Mouse (Mus musculus): ENCODE data around the gene Daam1. TPM values are rescaled to one million over a fixed set of nuclear protein-coding genes. Genes with fewer than 3 reads are reported as not detected.

Gene Daam1
- polyA plus RNA-seq, 1 experiment from 2014 or later, result 7.4 TPM

- H3K27me3 ChIP-seq (replicated peaks; ENCODE audit: low read depth, poor library complexity, severe bottlenecking), result no peaks in the 10 kb centered on the region
- no peak for DNase-seq (ENCODE audit: low spot score)
- no peaks in the 10 kb centered on the region for H3K36me3 ChIP-seq (replicated peaks)
- H3K4me3 ChIP-seq, result no peak overlapping the region
- no peaks in the 10 kb centered on the region for H3K9me3 ChIP-seq
- peaks cover 11% of the 10 kb centered on the region for H3K4me1 ChIP-seq
- H3K27ac ChIP-seq (replicated peaks), result no peak overlapping the region
- 88% methylated on average over 14 of the region's 14 CpGs for WGBS
These were observed 18.3 kb upstream of the Daam1 start for GRCm38 (mm10) chr12:71812567-71812966.

GRCm38 (mm10) chr12:71813251-71813650 lies 17.6 kb upstream of the Daam1 start:
- Histone ChIP-seq H3K36me3 (replicated peaks) (no peaks in the 10 kb centered on the region), H3K27me3 (replicated peaks; ENCODE audit: low read depth, poor library complexity, severe bottlenecking) (no peaks in the 10 kb centered on the region), H3K9me3 (no peaks in the 10 kb centered on the region), H3K4me1 (peaks cover 8% of the 10 kb centered on the region), H3K4me3 (no peak overlapping the region), H3K27ac (replicated peaks) (no peak overlapping the region)
- 90% methylated on average over 9 of the region's 9 CpGs for whole genome bisulfite sequencing
- no peak for DNase-seq (ENCODE audit: low spot score)

- no peak overlapping the region for H3K4me3 ChIP-seq
- peaks cover 3% of the 10 kb centered on the region; the same call in 1 of the 2 replicates for H3K4me1 ChIP-seq
- 64% methylated on average over 7 of the region's 7 CpGs for WGBS
- H3K27ac ChIP-seq (replicated peaks), result 0 out of 2 replicates have a peak overlapping the region, but pooled peaks have one; percentile 1
- DNase-seq (ENCODE audit: low spot score), result no peak
- no peaks in the 10 kb centered on the region for H3K36me3 ChIP-seq (replicated peaks)
- no peaks in the 10 kb centered on the region for H3K27me3 ChIP-seq (replicated peaks; ENCODE audit: low read depth, poor library complexity, severe bottlenecking)
- H3K9me3 ChIP-seq, result no peaks in the 10 kb centered on the region
These were observed 17.1 kb upstream of the Daam1 start for GRCm38 (mm10) chr12:71813761-71814160.

DNA sequence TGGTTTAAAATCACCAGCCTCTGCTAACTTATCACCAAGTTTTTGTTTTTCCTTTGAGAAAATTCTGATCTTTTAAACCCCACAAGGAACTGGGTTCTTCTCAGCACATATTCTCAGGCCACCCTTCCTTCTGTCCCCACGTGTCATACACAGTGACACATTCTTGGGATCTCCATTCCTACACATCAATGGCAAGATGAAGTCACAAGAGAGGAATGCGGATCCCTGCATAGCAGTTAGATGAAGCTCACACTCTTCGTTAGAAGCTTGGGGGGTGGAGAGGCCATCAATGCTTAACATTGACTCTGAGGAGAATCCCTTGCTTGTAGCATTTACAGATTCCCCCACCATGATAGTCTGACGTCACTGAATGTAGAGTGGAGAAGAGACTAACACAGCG lies 10.8 kb upstream of the Daam1 start:
- WGBS, result 82% methylated on average over 5 of the region's 5 CpGs
- Histone ChIP-seq H3K27me3 (replicated peaks; ENCODE audit: low read depth, poor library complexity, severe bottlenecking) (0 out of 2 replicates have a peak, but pooled peaks cover 3% of the 10 kb centered on the region), H3K27ac (replicated peaks) (no peak overlapping the region), H3K4me1 (peaks cover 5% of the 10 kb centered on the region; the same call in 1 of the 2 replicates), H3K9me3 (no peaks in the 10 kb centered on the region), H3K36me3 (replicated peaks) (no peaks in the 10 kb centered on the region), H3K4me3 (no peak overlapping the region)
- no peak for DNase-seq (ENCODE audit: low spot score)

- DNase-seq (ENCODE audit: low spot score), result no peak
- Histone ChIP-seq H3K9me3 (no peaks in the 10 kb centered on the region), H3K27me3 (replicated peaks; ENCODE audit: low read depth, poor library complexity, severe bottlenecking) (0 out of 2 replicates have a peak, but pooled peaks cover 9% of the 10 kb centered on the region), H3K27ac (replicated peaks) (no peak overlapping the region), H3K4me3 (no peak overlapping the region), H3K4me1 (peaks cover 5% of the 10 kb centered on the region; the same call in 1 of the 2 replicates), H3K36me3 (replicated peaks) (no peaks in the 10 kb centered on the region)
- 87% methylated on average over 5 of the region's 5 CpGs for WGBS
These were observed 9.6 kb upstream of the Daam1 start for GRCm38 (mm10) chr12:71821272-71821671.

DNA sequence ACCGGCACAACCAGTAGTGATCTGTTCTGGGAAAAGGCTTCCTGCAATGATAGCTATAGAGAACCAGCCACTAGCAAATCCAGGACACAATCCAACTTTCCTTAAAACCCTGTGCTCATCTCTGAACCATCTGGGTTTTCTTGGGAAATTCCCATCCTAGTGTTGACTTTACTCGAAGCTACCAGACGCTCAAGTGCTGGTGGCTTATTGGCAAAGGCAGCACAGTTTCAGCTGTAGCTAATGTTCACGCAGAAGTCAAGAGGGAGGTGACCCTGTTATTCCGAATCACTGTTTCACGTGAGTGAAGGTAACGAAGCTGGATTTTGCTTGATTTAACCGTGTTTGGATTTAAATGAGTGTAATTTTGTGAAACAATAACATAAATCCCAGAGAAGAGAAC lies 9.1 kb upstream of the Daam1 start:
- Histone ChIP-seq H3K27me3 (replicated peaks; ENCODE audit: low read depth, poor library complexity, severe bottlenecking) (0 out of 2 replicates have a peak, but pooled peaks cover 9% of the 10 kb centered on the region), H3K27ac (replicated peaks) (no peak overlapping the region), H3K36me3 (replicated peaks) (no peaks in the 10 kb centered on the region), H3K9me3 (no peaks in the 10 kb centered on the region), H3K4me3 (no peak overlapping the region), H3K4me1 (peaks cover 5% of the 10 kb centered on the region; the same call in 1 of the 2 replicates)
- 85% methylated on average over 8 of the region's 8 CpGs for WGBS
- no peak for DNase-seq (ENCODE audit: low spot score)

DNA sequence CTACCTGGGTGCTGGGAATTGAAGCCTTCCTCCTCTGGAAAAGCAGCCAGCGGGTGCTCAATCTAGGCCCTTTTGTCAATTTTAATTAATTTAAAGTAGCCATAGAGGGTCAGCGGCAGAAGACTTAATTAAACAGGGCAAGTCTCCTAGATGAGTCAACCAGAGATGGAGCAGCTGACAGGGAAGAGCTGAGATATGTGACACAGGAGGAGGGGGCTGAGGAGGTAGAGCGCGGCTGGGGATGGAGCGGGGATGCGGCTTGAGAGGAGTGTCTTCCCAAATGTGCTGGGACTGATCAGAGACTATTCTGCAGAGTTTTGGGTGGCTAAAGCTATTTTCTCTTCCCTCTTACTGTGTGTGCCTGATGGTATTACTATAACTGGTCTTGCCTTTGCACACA lies 6.0 kb upstream of the Daam1 start:
- no peaks in the 10 kb centered on the region for H3K9me3 ChIP-seq
- H3K27me3 ChIP-seq (replicated peaks; ENCODE audit: low read depth, poor library complexity, severe bottlenecking), result 0 out of 2 replicates have a peak, but pooled peaks cover 16% of the 10 kb centered on the region
- H3K27ac ChIP-seq (replicated peaks), result no peak overlapping the region
- 68% methylated on average over 6 of the region's 6 CpGs for WGBS
- no peaks in the 10 kb centered on the region for H3K36me3 ChIP-seq (replicated peaks)
- H3K4me3 ChIP-seq, result no peak overlapping the region
- no peak for DNase-seq (ENCODE audit: low spot score)
- peaks cover 8% of the 10 kb centered on the region for H3K4me1 ChIP-seq

GRCm38 (mm10) chr12:71830139-71830538 lies 739 bp upstream of the Daam1 start:
- 16% methylated on average over 10 of the region's 10 CpGs for WGBS
- no peak for DNase-seq (ENCODE audit: low spot score)
- peaks cover 38% of the 10 kb centered on the region for H3K4me1 ChIP-seq
- H3K4me3 ChIP-seq, result peak overlapping the region; percentile 80
- peak overlapping the region; percentile 91 for H3K27ac ChIP-seq (replicated peaks)
- 0 out of 2 replicates have a peak, but pooled peaks cover 13% of the 10 kb centered on the region for H3K27me3 ChIP-seq (replicated peaks; ENCODE audit: low read depth, poor library complexity, severe bottlenecking)
- no peaks in the 10 kb centered on the region for H3K36me3 ChIP-seq (replicated peaks)
- H3K9me3 ChIP-seq, result no peaks in the 10 kb centered on the region

GRCm38 (mm10) chr12:71831258-71832087 lies 595 bp downstream of the Daam1 start:
- H3K27ac ChIP-seq (replicated peaks), result peak overlapping the region; percentile 91
- peaks cover 43% of the 10 kb centered on the region for H3K4me1 ChIP-seq
- H3K27me3 ChIP-seq (replicated peaks; ENCODE audit: low read depth, poor library complexity, severe bottlenecking), result 0 out of 2 replicates have a peak, but pooled peaks cover 7% of the 10 kb centered on the region
- no peaks in the 10 kb centered on the region for H3K9me3 ChIP-seq
- under 1% methylated on average over 59 of the region's 59 CpGs for WGBS
- no peak for DNase-seq (ENCODE audit: low spot score)
- H3K4me3 ChIP-seq, result peak overlapping the region; percentile 80
- H3K36me3 ChIP-seq (replicated peaks), result no peaks in the 10 kb centered on the region

DNA sequence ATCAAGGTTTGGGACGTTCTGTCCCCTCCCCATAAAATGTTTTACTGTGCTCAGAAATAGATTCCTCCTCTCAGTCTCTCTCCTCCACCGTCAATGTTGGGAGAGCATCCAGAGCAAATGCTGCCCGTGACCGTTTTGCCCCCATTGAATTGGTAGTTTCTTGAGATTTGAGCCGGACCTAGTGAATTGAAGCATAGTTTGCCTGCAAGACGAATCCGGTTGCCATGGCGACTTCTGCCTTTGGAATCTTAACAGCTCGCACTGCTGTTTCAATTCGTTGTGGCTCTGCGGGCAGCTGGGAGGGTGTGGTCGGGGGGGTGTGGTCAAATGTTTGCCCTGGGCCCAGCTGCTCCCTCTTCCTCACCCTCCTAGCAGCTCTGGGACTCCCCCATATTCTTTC lies 1.3 kb downstream of the Daam1 start:
- H3K27ac ChIP-seq (replicated peaks), result peak overlapping the region; percentile 91
- peak overlapping the region; percentile 80 for H3K4me3 ChIP-seq
- peak; percentile 86 for DNase-seq (ENCODE audit: low spot score)
- H3K4me1 ChIP-seq, result peaks cover 47% of the 10 kb centered on the region
- under 1% methylated on average over 12 of the region's 12 CpGs for WGBS
- H3K9me3 ChIP-seq, result no peaks in the 10 kb centered on the region
- H3K27me3 ChIP-seq (replicated peaks; ENCODE audit: low read depth, poor library complexity, severe bottlenecking), result 0 out of 2 replicates have a peak, but pooled peaks cover 7% of the 10 kb centered on the region
- no peaks in the 10 kb centered on the region for H3K36me3 ChIP-seq (replicated peaks)

DNA sequence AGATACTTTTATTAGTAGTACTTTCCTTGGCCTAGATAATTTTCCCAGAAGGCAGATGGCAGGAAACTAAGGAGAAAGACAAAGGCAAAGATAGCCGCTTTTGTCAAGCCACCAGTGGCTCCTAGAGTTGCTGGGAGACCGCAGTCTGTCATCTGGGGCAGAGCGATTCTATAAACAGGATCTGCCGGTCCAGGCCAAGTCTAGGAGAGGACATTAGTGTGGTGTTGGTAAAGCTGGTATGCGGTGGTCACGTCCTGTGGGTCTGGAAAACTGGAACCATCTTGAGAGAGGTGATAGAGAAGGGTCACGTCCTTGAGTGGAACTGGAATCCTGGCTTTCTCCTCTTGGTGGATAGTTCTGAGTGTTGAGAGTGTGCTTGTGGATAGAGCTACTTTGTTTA lies 3.2 kb downstream of the Daam1 start:
- no peak overlapping the region for H3K4me3 ChIP-seq
- no peaks in the 10 kb centered on the region for H3K36me3 ChIP-seq (replicated peaks)
- WGBS, result 78% methylated on average over 7 of the region's 7 CpGs
- peaks cover 61% of the 10 kb centered on the region for H3K4me1 ChIP-seq
- DNase-seq (ENCODE audit: low spot score), result no peak
- H3K27me3 ChIP-seq (replicated peaks; ENCODE audit: low read depth, poor library complexity, severe bottlenecking), result 0 out of 2 replicates have a peak, but pooled peaks cover 4% of the 10 kb centered on the region
- no peak overlapping the region for H3K27ac ChIP-seq (replicated peaks)
- no peaks in the 10 kb centered on the region for H3K9me3 ChIP-seq

GRCm38 (mm10) chr12:71835966-71836668 lies 5.2 kb downstream of the Daam1 start:
- DNase-seq (ENCODE audit: low spot score), result no peak
- Histone ChIP-seq H3K4me1 (peaks cover 67% of the 10 kb centered on the region), H3K27me3 (replicated peaks; ENCODE audit: low read depth, poor library complexity, severe bottlenecking) (no peaks in the 10 kb centered on the region), H3K27ac (replicated peaks) (no peak overlapping the region), H3K4me3 (no peak overlapping the region), H3K36me3 (replicated peaks) (no peaks in the 10 kb centered on the region), H3K9me3 (no peaks in the 10 kb centered on the region)
- 88% methylated on average over 5 of the region's 5 CpGs for WGBS
